Mouse (Mus musculus) midbrain, embryonic 11.5 days (tissue): ENCODE data around the gene Hspa14. TPM values are rescaled to one million over a fixed set of nuclear protein-coding genes. Genes with fewer than 3 reads are reported as not detected.

Source experiments
- ATAC-seq: fragments of 200-750 bp; cut with Nextera tagmentation; 2 replicates; pipeline ENCODE4 v1.8.0; 2017; ENCODE audit warnings: moderate TSS enrichment, moderate library complexity; ENCODE audit not compliant: low FRiP score
- DNase-seq: peaks from one replicate; pipeline ENCODE4 v3.0.0; 2015; ENCODE audit warnings: low spot score; ENCODE audit errors: missing footprints
- H3K27ac ChIP-seq: fragments of 300-500 bp; sonication (generic); 2 replicates; pipeline ENCODE4 v1.5.1; 2014; ENCODE audit warnings: low read depth, low read length
- H3K27me3 ChIP-seq: fragments of 300-500 bp; sonication (generic); 2 replicates; pipeline ENCODE4 v1.6.1; 2014; ENCODE audit warnings: mild to moderate bottlenecking, low read length, moderate library complexity, mixed read lengths; ENCODE audit not compliant: control insufficient read depth, insufficient read depth
- H3K36me3 ChIP-seq: fragments of 300-500 bp; sonication (generic); 2 replicates; pipeline ENCODE4 v1.6.1; 2014; ENCODE audit warnings: mild to moderate bottlenecking, low read length, moderate library complexity, mixed read lengths; ENCODE audit not compliant: control insufficient read depth, insufficient read depth
- H3K4me1 ChIP-seq: fragments of 300-500 bp; sonication (generic); 2 replicates; pipeline ENCODE4 v1.6.1; 2014; ENCODE audit warnings: low read length; ENCODE audit not compliant: control insufficient read depth, insufficient read depth
- H3K4me2 ChIP-seq: fragments of 300-500 bp; sonication (generic); 2 replicates; pipeline ENCODE4 v1.6.1; 2014; ENCODE audit warnings: mild to moderate bottlenecking, moderate library complexity
- H3K4me3 ChIP-seq: fragments of 300-500 bp; sonication (generic); 2 replicates; pipeline ENCODE4 v1.5.1; 2014; ENCODE audit warnings: low read depth, low read length
- H3K9ac ChIP-seq: fragments of 300-500 bp; sonication (generic); 2 replicates; pipeline ENCODE4 v1.6.1; 2014; ENCODE audit warnings: low read length
- H3K9me3 ChIP-seq: fragments of 300-500 bp; sonication (generic); 2 replicates; pipeline ENCODE4 v1.6.1; 2016; ENCODE audit warnings: low read length; ENCODE audit not compliant: control insufficient read depth
- WGBS: fragments of 180-500 bp; shearing (Covaris S2); extraction: QIAGEN DNeasy Blood & Tissue Kit; methylation state at CpG from one replicate; pipeline ENCODE4 v1.1.7; 2014; 5-methylcytosine and 5-hydroxymethylcytosine counted together
- polyA plus RNA-seq: library from polyadenylated mRNA; unstranded; fragments of >200 nt; fragmentation: Nextera tagmentation; extraction: Ambion mirVana; gene quantifications from 2 replicates; pipeline ENCODE4 v1.2.1, GENCODE M21; 2014

Gene Hspa14
- polyA plus RNA-seq, 1 experiment from 2014 or later = 122 TPM

DNA sequence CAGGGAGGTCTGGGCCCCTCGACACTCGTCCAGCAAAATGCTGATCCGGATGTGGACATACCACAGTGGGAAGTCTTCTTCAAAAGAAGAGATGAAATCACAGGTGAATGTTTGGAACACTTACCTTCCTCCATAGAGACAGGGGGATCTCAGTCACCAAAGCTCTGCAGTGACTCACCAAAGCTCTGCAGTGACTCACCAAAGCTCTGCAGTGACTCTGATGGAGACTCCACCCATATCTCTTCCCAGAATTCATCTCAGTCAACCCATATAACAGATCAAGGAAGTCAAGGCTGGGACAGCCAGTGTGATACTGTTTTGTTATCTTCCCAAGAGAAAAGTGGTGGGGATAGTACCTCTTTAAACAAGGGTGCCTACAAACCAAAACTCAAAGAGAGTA is 59.5 kb downstream of the Hspa14 start:
- peaks cover 12% of the 10 kb centered on the region for H3K36me3 ChIP-seq
- 92% methylated on average over 3 of the region's 3 CpGs for WGBS

DNA sequence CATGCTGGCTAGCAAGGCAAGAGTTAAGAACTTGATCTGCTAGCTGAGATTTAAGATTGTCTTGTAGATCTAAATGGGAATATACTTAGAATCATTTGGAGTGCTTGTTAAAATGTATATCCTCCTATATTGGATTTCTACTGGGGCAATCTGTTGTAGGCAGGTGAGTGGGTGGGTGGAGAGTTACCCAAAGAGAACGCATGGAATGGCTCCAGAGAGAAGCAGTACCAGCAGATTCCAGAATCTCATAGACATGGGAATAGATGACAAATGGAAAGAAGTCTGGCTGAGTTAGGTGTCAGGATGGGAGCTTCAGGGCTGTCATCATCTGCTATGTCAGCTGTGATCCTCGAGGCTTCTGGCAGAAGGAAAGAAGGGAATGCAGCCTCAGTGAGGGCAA is 63.2 kb downstream of the Hspa14 start:
- H3K9me3 ChIP-seq = no peaks in the 10 kb centered on the region
- ATAC-seq (no peak), DNase-seq (no peak)
- H3K27me3 ChIP-seq = no peaks in the 10 kb centered on the region
- 84% methylated on average over 2 of the region's 2 CpGs for WGBS
- no peak overlapping the region for H3K27ac ChIP-seq
- H3K4me3 ChIP-seq = no peak overlapping the region
- H3K9ac ChIP-seq = no peak overlapping the region
- no peak overlapping the region for H3K4me2 ChIP-seq
- H3K36me3 ChIP-seq = peaks cover 6% of the 10 kb centered on the region
- H3K4me1 ChIP-seq = no peaks in the 10 kb centered on the region

More for the DNA sequence above, 59.5 kb downstream of the Hspa14 start:
- no peak overlapping the region for H3K9ac ChIP-seq
- ATAC-seq (no peak), DNase-seq (no peak)
- no peak overlapping the region for H3K4me2 ChIP-seq
- H3K4me1 ChIP-seq = no peaks in the 10 kb centered on the region
- H3K4me3 ChIP-seq = no peak overlapping the region
- H3K27ac ChIP-seq = no peak overlapping the region
- H3K9me3 ChIP-seq = no peaks in the 10 kb centered on the region
- no peaks in the 10 kb centered on the region for H3K27me3 ChIP-seq

DNA sequence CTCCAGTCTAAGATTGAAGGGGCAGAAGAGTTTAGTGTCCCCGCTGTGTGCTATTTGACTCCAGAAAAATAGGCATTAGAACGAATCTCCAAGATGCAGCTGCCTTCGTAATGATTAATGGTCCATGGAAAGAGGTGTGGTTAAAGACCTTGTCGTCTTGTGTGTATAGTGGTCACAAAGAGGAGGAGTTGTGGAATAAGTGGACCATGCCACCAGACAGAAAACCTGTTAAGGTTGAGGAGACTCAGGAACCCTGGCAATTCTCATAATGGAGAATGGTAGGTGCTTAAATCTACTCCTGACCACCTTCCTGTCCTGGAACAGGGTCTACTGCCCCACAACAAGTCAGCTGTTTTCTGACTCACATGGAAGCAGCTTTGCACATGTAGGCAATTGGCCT is 66.6 kb downstream of the Hspa14 start:
- ATAC-seq (no peak), DNase-seq (peak; percentile 39)
- Histone ChIP-seq H3K9me3 (no peaks in the 10 kb centered on the region), H3K4me3 (no peak overlapping the region), H3K36me3 (no peaks in the 10 kb centered on the region; the same call in 1 of the 2 replicates), H3K9ac (no peak overlapping the region), H3K27ac (no peak overlapping the region), H3K4me2 (no peak overlapping the region), H3K4me1 (no peaks in the 10 kb centered on the region), H3K27me3 (no peaks in the 10 kb centered on the region)
- WGBS = 87% methylated on average over 4 of the region's 4 CpGs

DNA sequence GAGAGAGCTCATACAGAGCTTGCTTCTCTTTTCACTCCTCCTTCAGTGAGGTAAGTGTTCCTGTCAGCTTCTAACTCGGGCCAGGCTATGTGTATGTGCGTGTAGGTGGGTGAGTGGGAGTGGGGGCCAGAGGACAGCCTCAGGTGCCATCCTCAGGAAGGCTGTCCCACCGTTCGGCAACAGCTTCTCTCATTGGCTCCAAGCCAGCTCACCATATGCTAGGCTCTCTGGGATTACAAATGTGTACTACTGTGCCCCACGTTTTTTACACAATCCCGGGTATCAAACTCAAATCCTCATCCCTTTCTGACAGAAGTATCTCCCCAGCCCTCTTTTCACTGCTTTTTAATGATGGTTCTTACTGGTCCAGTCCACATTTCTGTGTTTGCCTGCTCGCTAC is 68.4 kb downstream of the Hspa14 start:
- Histone ChIP-seq H3K4me2 (no peak overlapping the region), H3K27ac (no peak overlapping the region), H3K4me3 (no peak overlapping the region), H3K4me1 (no peaks in the 10 kb centered on the region), H3K9ac (no peak overlapping the region), H3K9me3 (no peaks in the 10 kb centered on the region), H3K36me3 (no peaks in the 10 kb centered on the region), H3K27me3 (no peaks in the 10 kb centered on the region)
- ATAC-seq (no peak), DNase-seq (no peak)
- WGBS = 91% methylated on average over 7 of the region's 7 CpGs

Other genes starting within 250 kb of the Hspa14 start
- gene Nmt2, start 228.6 kb downstream of the Hspa14 start, polyA plus RNA-seq = 69.3 and 69.8 TPM in 2 replicates
- 24.9 and 25.6 TPM in 2 replicates for gene Rpp38, start 180.2 kb downstream of the Hspa14 start, polyA plus RNA-seq
- 0.66 and 0.68 TPM in 2 replicates for gene Acbd7, start 176.6 kb downstream of the Hspa14 start, polyA plus RNA-seq
- gene Olah, start 115.6 kb downstream of the Hspa14 start, polyA plus RNA-seq = not detected in 2 replicates
- 0.61 TPM in 1 of 2 replicates, not detected in the other for gene Meig1, start 90.2 kb downstream of the Hspa14 start, polyA plus RNA-seq
- 8.1 TPM in 2 replicates for gene Dclre1c, start 88.7 kb downstream of the Hspa14 start, polyA plus RNA-seq
- 47.4 and 52.2 TPM in 2 replicates for gene Suv39h2, start 37.8 kb downstream of the Hspa14 start, polyA plus RNA-seq
- gene Gm45902, start within 50 bp of the Hspa14 start, polyA plus RNA-seq = 8.7 and 9.4 TPM in 2 replicates
- 0.37 TPM in 1 of 2 replicates, not detected in the other for gene Cdnf, start 216 bp upstream of the Hspa14 start, polyA plus RNA-seq
- gene Fam107b, start 57.7 kb upstream of the Hspa14 start, polyA plus RNA-seq = 60.4 and 65.7 TPM in 2 replicates